14 mouse cellular contexts compared by ENCODE assay signal in genomic region chr16:94649861-94650260, GRCm38 (mm10).
"Had no signal": no experiment of that assay in that cellular context is flagged by ENCODE, and none has a peak within 500 bp of the region (broad histone marks: within the 10 kb centered on the region; RNA-seq: fewer than 3 reads in every experiment).

No protein-coding gene starts in this region.

- H3K27me3 ChIP-seq: limb, embryonic 13.5 days; liver, embryonic 13.5 days; midbrain, embryonic 12.5 days; midbrain, embryonic 15.5 days; neural tube, embryonic 13.5 days had no signal

- H3K9ac ChIP-seq: limb, embryonic 13.5 days; liver, embryonic 13.5 days; lung, embryonic 14.5 days; midbrain, embryonic 12.5 days; midbrain, embryonic 15.5 days; neural tube, embryonic 13.5 days had no signal

- DNase-seq: kidney, adult 2 months; kidney, postnatal 25 days; left cerebral cortex, postnatal 4 days; liver, embryonic 13.5 days; lung, embryonic 14.5 days; thymus, postnatal 25 days had no signal

- H3K4me2 ChIP-seq: limb, embryonic 13.5 days; liver, embryonic 13.5 days; lung, embryonic 14.5 days; midbrain, embryonic 12.5 days; midbrain, embryonic 15.5 days; neural tube, embryonic 13.5 days had no signal

- ATAC-seq: intestine, postnatal 0 days; lung, postnatal 0 days; midbrain, embryonic 15.5 days had no signal

- H3K9me3 ChIP-seq: limb, embryonic 13.5 days; liver, embryonic 13.5 days; midbrain, embryonic 12.5 days; midbrain, embryonic 15.5 days; neural tube, embryonic 13.5 days had no signal

- H3K36me3 ChIP-seq: limb, embryonic 13.5 days; liver, embryonic 13.5 days; midbrain, embryonic 12.5 days; midbrain, embryonic 15.5 days; neural tube, embryonic 13.5 days had no signal

- H3K27ac ChIP-seq: kidney, postnatal 0 days; limb, embryonic 13.5 days; liver, embryonic 13.5 days; macrophage; midbrain, embryonic 12.5 days; midbrain, embryonic 15.5 days; neural tube, embryonic 13.5 days had no signal

- H3K4me3 ChIP-seq: limb, embryonic 13.5 days; liver, embryonic 13.5 days; midbrain, embryonic 12.5 days; midbrain, embryonic 15.5 days; neural tube, embryonic 13.5 days had no signal
